Mouse (Mus musculus) midbrain, postnatal 0 days (tissue): ENCODE data around the gene Phgdh. TPM values are rescaled to one million over a fixed set of nuclear protein-coding genes. Genes with fewer than 3 reads are reported as not detected.
A peak's percentile ranks its signal among the peaks of the same experiment; 100 is the strongest.

ENCODE experiments used
- ATAC-seq: fragments of 200-750 bp; cut with Nextera tagmentation; 2 replicates; pipeline ENCODE4 v1.8.0; 2017; ENCODE audit warnings: moderate number of reproducible peaks, mild to moderate bottlenecking, moderate TSS enrichment, moderate library complexity; ENCODE audit not compliant: low FRiP score
- DNase-seq: peaks from one replicate; pipeline ENCODE4 v3.0.0-alpha.2; 2015; ENCODE audit warnings: low spot score
- H3K27ac ChIP-seq: fragments of 300-500 bp; sonication (generic); 2 replicates; pipeline ENCODE4 v1.5.1; 2014; ENCODE audit warnings: low read depth, mild to moderate bottlenecking, low read length, mixed read lengths
- H3K27me3 ChIP-seq: fragments of 300-500 bp; sonication (generic); 2 replicates; pipeline ENCODE4 v1.6.1; 2014; ENCODE audit warnings: low read length, control low read depth, mixed read lengths; ENCODE audit not compliant: insufficient read depth
- H3K36me3 ChIP-seq: fragments of 300-500 bp; sonication (generic); 2 replicates; pipeline ENCODE4 v1.6.1; 2014; ENCODE audit warnings: low read length, control low read depth, mixed read lengths; ENCODE audit not compliant: insufficient read depth
- H3K4me1 ChIP-seq: fragments of 300-500 bp; sonication (generic); 2 replicates; pipeline ENCODE4 v1.6.1; 2014; ENCODE audit warnings: mild to moderate bottlenecking, control low read depth, antibody characterized with exemption, low read length, mixed read lengths; ENCODE audit not compliant: insufficient read depth
- H3K4me2 ChIP-seq: fragments of 300-500 bp; sonication (generic); 2 replicates; pipeline ENCODE4 v1.6.1; 2014; ENCODE audit warnings: low read depth, mild to moderate bottlenecking, low read length, mixed read lengths; ENCODE audit not compliant: poor library complexity, severe bottlenecking
- H3K4me3 ChIP-seq: fragments of 300-500 bp; sonication (generic); 2 replicates; pipeline ENCODE4 v1.5.1; 2014; ENCODE audit warnings: low read depth, mild to moderate bottlenecking, low read length, moderate library complexity
- H3K9ac ChIP-seq: fragments of 300-500 bp; sonication (generic); replicated peaks from 2 replicates; pipeline ENCODE4 v1.6.1; 2014; ENCODE audit warnings: mild to moderate bottlenecking, low read length, moderate library complexity, mixed read lengths; ENCODE audit not compliant: poor library complexity, severe bottlenecking
- H3K9me3 ChIP-seq: fragments of 300-500 bp; sonication (generic); 2 replicates; pipeline ENCODE4 v1.6.1; 2016; ENCODE audit warnings: low read length, control low read depth
- CTCF ChIP-seq: IDR thresholded peaks from 2 replicates; pipeline ENCODE4 v1.5.1; 2016; ENCODE audit warnings: antibody characterized with exemption, mild to moderate bottlenecking
- WGBS: fragments of 180-500 bp; shearing (Covaris S2); extraction: QIAGEN DNeasy Blood & Tissue Kit; methylation state at CpG from one replicate; pipeline ENCODE4 v1.1.7; 2014; 5-methylcytosine and 5-hydroxymethylcytosine counted together
- polyA plus RNA-seq: library from polyadenylated mRNA; unstranded; fragments of >200 nt; fragmentation: Nextera tagmentation; extraction: Ambion mirVana; gene quantifications from 2 replicates; pipeline ENCODE4 v1.2.1, GENCODE M21; 2015
- total RNA-seq: library from RNA; depleted of rRNA; stranded (reverse); fragments of >200 nt; gene quantifications from 2 replicates; pipeline ENCODE4 v1.2.3, GENCODE M21; 2014

Gene Phgdh
- total and polyA plus RNA-seq, 2 experiments from 2014 or later, result 148 to 206 TPM

DNA sequence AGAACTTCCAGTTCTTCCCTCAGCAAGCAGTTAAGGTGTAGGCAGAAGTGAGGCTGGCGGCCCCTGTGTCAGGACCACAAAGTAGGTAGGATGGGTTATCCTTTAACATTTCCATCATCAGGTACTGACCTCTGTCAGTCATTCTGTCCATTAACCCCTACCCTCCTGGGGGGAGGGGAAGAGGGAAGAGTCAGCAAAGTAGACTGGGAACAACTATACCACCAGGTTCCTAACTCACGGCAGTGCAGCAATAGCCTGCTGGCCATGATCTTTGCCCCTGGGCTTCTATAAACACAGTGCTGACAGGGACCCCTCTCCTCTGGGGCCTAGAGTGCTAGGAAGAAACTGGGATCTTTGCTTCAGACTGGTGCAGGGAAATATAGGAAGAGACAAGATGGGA, 5.8 kb downstream of the Phgdh start:
- no peak overlapping the region for H3K9ac ChIP-seq
- no peak for TF ChIP-seq CTCF
- no peaks in the 10 kb centered on the region for H3K9me3 ChIP-seq
- H3K36me3 ChIP-seq, result no peaks in the 10 kb centered on the region
- H3K4me1 ChIP-seq, result peaks cover 7% of the 10 kb centered on the region; the same call in 1 of the 2 replicates
- no peak for DNase-seq
- 0 out of 2 replicates have a peak, but pooled peaks cover 1% of the 10 kb centered on the region for H3K27me3 ChIP-seq
- 88% methylated on average over 2 of the region's 2 CpGs for WGBS
- no peak overlapping the region for H3K27ac ChIP-seq
- ATAC-seq, result no peak
- no peak overlapping the region for H3K4me3 ChIP-seq
- H3K4me2 ChIP-seq, result no peak overlapping the region

DNA sequence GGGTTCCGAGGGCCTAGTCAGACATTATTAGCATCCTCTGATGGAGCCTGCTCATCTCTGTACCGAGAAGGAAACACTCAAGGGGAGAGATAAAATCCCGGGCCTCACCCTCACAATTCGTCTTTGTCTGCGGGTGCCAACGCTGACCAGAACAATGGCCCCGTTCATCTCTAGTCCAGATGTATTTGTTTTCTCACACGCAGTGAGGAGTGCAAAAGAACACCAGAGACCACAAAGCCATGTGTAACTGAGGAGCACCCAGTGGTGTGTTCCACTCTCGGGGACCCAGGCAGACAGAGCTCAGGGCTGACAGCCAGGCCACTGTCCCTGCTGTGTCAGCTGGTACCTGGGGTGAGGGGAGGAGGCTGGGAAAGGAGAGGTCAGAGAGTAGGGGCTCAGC, 15.6 kb downstream of the Phgdh start:
- no peak overlapping the region for H3K4me2 ChIP-seq
- no peaks in the 10 kb centered on the region for H3K27me3 ChIP-seq
- 62% methylated on average over 9 of the region's 9 CpGs for WGBS
- no peak for ATAC-seq
- H3K9me3 ChIP-seq, result no peaks in the 10 kb centered on the region
- H3K4me3 ChIP-seq, result no peak overlapping the region
- H3K27ac ChIP-seq, result no peak overlapping the region
- no peak overlapping the region for H3K9ac ChIP-seq
- no peaks in the 10 kb centered on the region for H3K4me1 ChIP-seq
- DNase-seq, result no peak
- H3K36me3 ChIP-seq, result no peaks in the 10 kb centered on the region
- no peak for TF ChIP-seq CTCF

DNA sequence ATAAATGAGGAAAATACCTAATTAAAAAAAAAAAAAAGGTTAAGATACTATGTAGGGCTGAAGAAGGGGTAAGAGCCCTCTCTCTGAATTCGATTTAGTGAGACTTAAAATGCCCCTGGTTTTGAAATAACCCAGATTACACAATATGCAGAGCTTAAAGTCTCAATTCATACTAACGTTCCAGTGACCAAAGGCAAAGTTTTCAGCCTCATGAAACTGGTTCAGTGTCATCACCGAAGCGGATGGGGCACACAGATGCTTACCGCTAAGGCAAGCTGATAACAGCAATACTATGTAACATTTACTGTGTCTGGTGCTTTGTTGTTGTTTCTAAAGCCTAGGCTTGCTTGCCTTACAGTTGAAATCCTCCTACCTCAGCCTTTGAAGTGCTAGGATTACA, 17.6 kb downstream of the Phgdh start:
- Histone ChIP-seq H3K27ac (no peak overlapping the region), H3K36me3 (no peaks in the 10 kb centered on the region), H3K4me2 (no peak overlapping the region), H3K4me1 (no peaks in the 10 kb centered on the region), H3K27me3 (no peaks in the 10 kb centered on the region), H3K4me3 (no peak overlapping the region), H3K9me3 (no peaks in the 10 kb centered on the region), H3K9ac (no peak overlapping the region)
- 89% methylated on average over 5 of the region's 5 CpGs for WGBS
- no peak for ATAC-seq
- no peak for DNase-seq
- no peak for TF ChIP-seq CTCF

DNA sequence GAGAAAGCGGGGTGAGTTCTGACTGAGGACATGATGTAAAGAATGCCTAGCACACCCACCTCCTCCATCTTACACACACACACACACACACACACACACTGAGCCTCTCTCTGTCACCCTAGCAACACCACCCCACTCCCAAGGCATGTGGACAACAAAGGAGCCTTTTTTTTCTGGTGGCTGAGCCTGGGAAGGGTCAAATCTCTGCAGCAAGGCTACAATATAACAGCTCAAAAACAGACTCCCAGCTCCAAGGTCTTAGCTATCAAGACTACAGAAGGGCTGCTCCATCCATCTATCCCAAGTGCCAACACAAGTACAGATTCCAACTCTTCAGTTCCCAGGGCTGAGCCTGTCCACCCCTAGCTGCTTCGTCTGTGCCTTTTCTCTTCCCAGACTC, 20.6 kb downstream of the Phgdh start:
- Histone ChIP-seq H3K4me3 (no peak overlapping the region), H3K36me3 (no peaks in the 10 kb centered on the region), H3K4me2 (no peak overlapping the region), H3K9me3 (no peaks in the 10 kb centered on the region), H3K4me1 (no peaks in the 10 kb centered on the region), H3K27me3 (no peaks in the 10 kb centered on the region), H3K9ac (no peak overlapping the region), H3K27ac (no peak overlapping the region)
- WGBS, result 35% methylated on average over 2 of the region's 2 CpGs
- ATAC-seq (peak; percentile 85), DNase-seq (peak; percentile 87)
- TF ChIP-seq CTCF, result no peak

DNA sequence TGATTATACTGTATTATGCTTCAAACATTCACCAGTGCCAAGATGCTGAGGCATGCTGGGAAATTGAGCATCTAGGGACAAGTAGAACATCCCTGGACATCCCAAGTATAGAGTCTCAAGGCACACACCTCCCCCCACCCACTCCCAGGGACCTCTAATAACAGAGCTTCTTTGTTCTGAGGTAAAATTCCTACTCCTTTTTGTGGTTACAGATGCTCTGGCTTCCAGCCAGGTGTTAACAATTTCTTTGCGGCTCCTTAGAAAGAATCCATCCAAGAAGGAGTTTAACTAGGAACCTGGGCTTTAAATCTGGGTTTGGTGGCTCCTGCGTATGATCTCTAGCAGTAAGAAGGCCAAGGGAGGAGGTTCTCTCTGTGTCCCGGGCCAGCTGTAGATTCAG, 22.6 kb downstream of the Phgdh start:
- Histone ChIP-seq H3K36me3 (no peaks in the 10 kb centered on the region), H3K4me2 (no peak overlapping the region), H3K9me3 (no peaks in the 10 kb centered on the region), H3K27me3 (no peaks in the 10 kb centered on the region), H3K27ac (no peak overlapping the region), H3K9ac (no peak overlapping the region), H3K4me1 (no peaks in the 10 kb centered on the region), H3K4me3 (no peak overlapping the region)
- no peak for ATAC-seq
- no peak for DNase-seq
- 49% methylated on average over 3 of the region's 3 CpGs for whole genome bisulfite sequencing
- no peak for TF ChIP-seq CTCF

DNA sequence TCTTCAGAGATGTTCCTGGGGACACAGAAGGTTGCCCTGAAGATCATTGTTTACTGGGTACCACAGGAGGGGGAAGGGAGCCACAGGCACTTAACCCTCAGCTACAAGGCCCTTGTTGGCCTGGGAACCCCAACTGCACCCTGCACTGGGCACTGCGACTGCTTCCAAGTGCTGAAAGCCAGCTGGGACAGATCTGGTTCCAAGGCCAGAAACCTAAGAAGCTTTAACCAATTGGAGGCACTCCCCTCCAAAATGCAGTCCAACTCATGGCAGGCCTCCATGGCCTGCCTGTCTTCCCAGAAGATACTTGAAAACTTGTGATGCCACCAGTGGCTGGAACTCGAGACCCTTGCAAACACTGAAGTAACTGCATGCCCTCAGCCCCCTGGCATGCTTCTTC, 24.6 kb downstream of the Phgdh start:
- Histone ChIP-seq H3K4me1 (no peaks in the 10 kb centered on the region), H3K4me3 (no peak overlapping the region), H3K27ac (no peak overlapping the region), H3K9me3 (no peaks in the 10 kb centered on the region), H3K27me3 (no peaks in the 10 kb centered on the region), H3K4me2 (no peak overlapping the region), H3K36me3 (no peaks in the 10 kb centered on the region), H3K9ac (no peak overlapping the region)
- TF ChIP-seq CTCF, result no peak
- DNase-seq (no peak), ATAC-seq (no peak)
- 81% methylated on average over 2 of the region's 2 CpGs for WGBS
